Mouse (Mus musculus): ENCODE data around the gene Dusp11.
"Not testable (repeated sequence)": the region's sequence is repeated elsewhere in the genome, so short reads cannot be mapped to it uniquely, and the experiment has no call there.

Dusp11 gene

GRCm38 (mm10) chr6:85961101-85962091 lies at the start of gene Dusp11:
TSS of gene Dusp11 (minus strand) at chr6:85961667.
- peak; percentile 93 to 97 for DNase-seq (ENCODE audit: low spot score in 2 of 2)

- DNase-seq (ENCODE audit: low spot score in 2 of 2) = peak; percentile 34 to 70
Measured at GRCm38 (mm10) chr6:86009980-86010379, 48.5 kb upstream of the Dusp11 start.

GRCm38 (mm10) chr6:86004271-86005148 lies 43.0 kb upstream of the Dusp11 start:
- peak; percentile 72 to 87 for DNase-seq (ENCODE audit: low spot score in 2 of 2)

- peak; percentile 37 to 73 for DNase-seq (ENCODE audit: low spot score in 2 of 2)
Measured at GRCm38 (mm10) chr6:86003405-86003925, 42.0 kb upstream of the Dusp11 start.

GRCm38 (mm10) chr6:85990774-85991173 lies 29.3 kb upstream of the Dusp11 start:
- not testable (repeated sequence) for DNase-seq (ENCODE audit: low spot score in 2 of 2)

GRCm38 (mm10) chr6:85989570-85989969 lies 28.1 kb upstream of the Dusp11 start:
- DNase-seq (ENCODE audit: low spot score in 2 of 2) = not testable (repeated sequence)

GRCm38 (mm10) chr6:85984351-85984750 lies 22.9 kb upstream of the Dusp11 start:
- no peak for DNase-seq (ENCODE audit: low spot score in 2 of 2)

GRCm38 (mm10) chr6:85978736-85979135 lies 17.3 kb upstream of the Dusp11 start:
- not testable (repeated sequence) for DNase-seq (ENCODE audit: low spot score in 2 of 2)

GRCm38 (mm10) chr6:85976242-85976641 lies 14.8 kb upstream of the Dusp11 start:
- no peak for DNase-seq (ENCODE audit: low spot score in 2 of 2)

GRCm38 (mm10) chr6:85975761-85976160 lies 14.3 kb upstream of the Dusp11 start:
- DNase-seq (ENCODE audit: low spot score in 2 of 2) = no peak

GRCm38 (mm10) chr6:85974941-85975617 lies 13.6 kb upstream of the Dusp11 start:
- DNase-seq (ENCODE audit: low spot score in 2 of 2) = no peak

GRCm38 (mm10) chr6:85973336-85973735 lies 11.9 kb upstream of the Dusp11 start:
- DNase-seq (ENCODE audit: low spot score in 2 of 2) = no peak

- no peak for DNase-seq (ENCODE audit: low spot score in 2 of 2)
Measured at GRCm38 (mm10) chr6:85972699-85973098, 11.2 kb upstream of the Dusp11 start.

GRCm38 (mm10) chr6:85969889-85970288 lies 8.4 kb upstream of the Dusp11 start:
- no peak for DNase-seq (ENCODE audit: low spot score in 2 of 2)

- peak; percentile 56 to 75 for DNase-seq (ENCODE audit: low spot score in 2 of 2)
Measured at GRCm38 (mm10) chr6:85966686-85967085, 5.2 kb upstream of the Dusp11 start.

- peak in 1 of 2 experiments; percentile 25 for DNase-seq (ENCODE audit: low spot score in 2 of 2)
Measured at GRCm38 (mm10) chr6:85966081-85966480, 4.6 kb upstream of the Dusp11 start.

- no peak for DNase-seq (ENCODE audit: low spot score in 2 of 2)
Measured at GRCm38 (mm10) chr6:85957581-85957980, 3.9 kb downstream of the Dusp11 start.

- no peak for DNase-seq (ENCODE audit: low spot score in 2 of 2)
Measured at GRCm38 (mm10) chr6:85948549-85948948, 12.9 kb downstream of the Dusp11 start.

- DNase-seq (ENCODE audit: low spot score in 2 of 2) = no peak
Measured at GRCm38 (mm10) chr6:85942469-85942868, 19.0 kb downstream of the Dusp11 start.

GRCm38 (mm10) chr6:85938701-85939100 lies 22.8 kb downstream of the Dusp11 start:
- no peak for DNase-seq (ENCODE audit: low spot score in 2 of 2)

Data from spleen, postnatal 4 days (tissue).